Mouse (Mus musculus): ENCODE results near the gene Spib.

Spib gene

DNA sequence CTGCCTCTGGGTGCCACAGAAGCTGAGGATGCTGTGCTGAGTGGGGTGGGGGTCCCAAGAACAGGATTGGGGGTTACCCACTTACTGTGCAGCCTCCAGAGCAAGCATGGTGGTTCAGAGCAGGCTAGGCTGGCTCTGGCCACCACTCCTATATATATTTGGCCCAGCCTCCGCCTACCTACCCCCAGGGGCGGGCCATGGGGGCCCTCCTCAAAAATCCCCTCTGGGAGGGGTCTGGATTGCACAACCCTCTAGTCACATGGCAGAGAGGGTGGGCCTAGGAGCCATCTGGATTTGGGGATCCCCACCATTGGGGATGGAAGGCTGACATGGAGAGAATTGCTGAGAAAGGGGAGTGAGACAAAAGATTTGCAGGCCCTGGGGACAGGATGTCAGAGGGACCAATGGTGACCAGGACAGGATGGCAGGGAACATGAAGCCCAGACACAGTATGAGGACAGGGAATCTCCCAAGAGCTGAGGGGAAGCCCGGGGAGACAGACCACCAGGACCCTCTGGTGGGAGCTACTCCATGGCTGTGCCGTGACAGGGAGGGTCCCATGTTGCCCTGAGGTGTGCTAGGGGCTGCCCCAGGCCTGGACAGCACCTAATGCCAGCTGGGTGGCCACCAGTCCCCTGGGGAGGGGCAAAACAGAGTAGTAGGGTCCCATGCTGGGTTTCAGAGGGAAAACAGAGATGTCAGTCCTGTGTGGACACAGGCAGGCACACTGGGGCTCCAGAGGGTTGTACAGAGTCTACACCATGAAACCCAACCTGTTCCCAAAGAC is at the start of gene Spib:
Gene Spib (minus strand): TSS at position 126 of the 787 bp plus-strand sequence.
- DNase-seq (ENCODE audit: low spot score), result no peak

DNA sequence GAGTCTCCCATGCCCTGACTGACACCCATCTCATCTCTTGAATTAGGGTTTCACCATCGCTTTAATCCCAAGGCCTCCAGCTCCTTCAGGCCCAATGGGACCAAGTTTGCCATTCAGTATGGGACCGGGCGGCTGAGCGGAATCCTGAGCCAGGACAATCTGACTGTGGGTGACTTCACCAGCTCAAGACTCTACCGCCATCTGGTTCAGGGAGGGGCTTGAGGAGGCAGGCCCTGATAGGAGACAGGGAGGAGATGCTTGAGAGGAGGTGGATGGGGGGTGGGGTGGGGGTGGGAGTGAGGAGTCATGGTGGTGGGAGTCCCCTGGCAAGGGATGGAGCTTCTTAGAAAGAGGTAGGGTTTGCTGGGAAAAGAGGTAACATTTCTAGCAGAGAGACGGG is 49.8 kb upstream of the Spib start:
- DNase-seq (ENCODE audit: low spot score), result no peak

DNA sequence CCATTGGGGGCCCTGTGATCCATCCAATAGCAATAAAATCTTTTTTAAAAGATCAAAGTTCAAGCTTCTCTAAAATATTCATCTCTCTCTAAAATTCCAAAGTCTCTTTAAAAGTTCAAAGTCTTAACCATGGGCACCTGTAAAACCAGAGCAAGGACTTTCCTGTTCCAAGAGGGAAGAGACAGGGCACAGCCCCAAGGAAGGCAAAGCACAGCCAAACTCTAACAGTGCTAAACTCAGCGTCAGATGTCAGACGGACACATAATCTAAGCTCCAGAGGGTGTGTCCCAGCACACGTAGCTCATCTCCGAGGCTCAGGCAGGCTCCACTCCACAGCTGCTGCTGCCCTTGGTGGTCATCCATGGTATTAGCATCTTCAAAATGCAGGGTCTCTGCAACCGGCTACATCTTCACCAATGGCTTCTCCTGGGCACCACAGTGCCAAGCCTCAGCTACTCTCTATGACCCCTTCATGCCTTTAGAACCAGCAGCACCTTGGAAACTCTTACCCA is 44.5 kb upstream of the Spib start:
- no peak for DNase-seq (ENCODE audit: low spot score)

DNA sequence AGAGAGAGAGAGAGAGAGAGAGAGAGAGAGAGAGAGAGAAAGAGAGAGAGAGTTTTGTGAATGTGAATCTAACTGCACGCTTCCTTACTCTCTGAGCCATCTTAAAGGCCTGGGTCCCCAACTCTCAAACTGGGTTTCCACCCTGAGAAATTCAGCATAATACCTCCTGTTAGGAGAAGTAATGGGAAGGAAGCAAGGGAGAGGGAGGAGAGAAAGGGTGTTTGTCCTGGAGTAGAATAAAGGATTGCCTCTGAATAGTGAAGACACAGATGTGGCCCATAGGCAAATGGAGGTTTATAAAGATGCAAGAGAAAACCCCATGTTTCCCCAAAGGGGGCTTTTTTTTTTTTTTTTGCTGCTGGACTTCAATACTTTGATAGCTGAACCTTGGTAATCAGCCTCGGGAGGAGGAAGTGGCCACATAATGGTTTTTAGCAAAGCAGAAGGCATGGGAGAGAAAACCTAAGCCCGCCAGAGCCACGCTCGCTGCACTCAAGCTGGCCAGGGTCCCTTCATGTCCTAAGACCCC is 41.1 kb upstream of the Spib start:
- DNase-seq (ENCODE audit: low spot score), result no peak

DNA sequence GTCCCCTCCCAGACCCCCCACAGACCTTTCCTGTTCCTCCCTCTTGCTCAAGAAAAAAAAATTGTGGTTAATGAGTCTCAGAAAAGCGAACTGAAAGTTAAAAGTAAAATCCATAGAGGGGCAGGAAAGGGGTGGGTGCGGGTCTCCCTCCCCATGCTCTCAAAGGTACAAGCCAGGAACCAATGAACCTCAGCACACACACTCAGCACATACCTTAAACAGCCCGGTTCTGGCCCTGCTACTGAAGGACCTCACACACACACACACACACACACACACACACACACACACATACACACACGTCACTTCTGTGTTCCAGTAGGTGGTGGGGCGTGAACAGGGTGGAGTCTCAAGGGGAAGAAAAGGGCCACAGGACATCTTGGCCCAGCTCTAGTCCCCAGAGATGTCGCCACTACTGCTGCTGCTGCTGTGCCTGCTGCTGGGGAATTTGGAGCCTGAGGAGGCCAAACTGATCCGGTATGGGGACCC is 40.4 kb upstream of the Spib start, which contains the start of gene Napsa:
Gene Napsa (plus strand): TSS at position 168 of the 489 bp plus-strand sequence.
- peak; percentile 81 for DNase-seq (ENCODE audit: low spot score)

DNA sequence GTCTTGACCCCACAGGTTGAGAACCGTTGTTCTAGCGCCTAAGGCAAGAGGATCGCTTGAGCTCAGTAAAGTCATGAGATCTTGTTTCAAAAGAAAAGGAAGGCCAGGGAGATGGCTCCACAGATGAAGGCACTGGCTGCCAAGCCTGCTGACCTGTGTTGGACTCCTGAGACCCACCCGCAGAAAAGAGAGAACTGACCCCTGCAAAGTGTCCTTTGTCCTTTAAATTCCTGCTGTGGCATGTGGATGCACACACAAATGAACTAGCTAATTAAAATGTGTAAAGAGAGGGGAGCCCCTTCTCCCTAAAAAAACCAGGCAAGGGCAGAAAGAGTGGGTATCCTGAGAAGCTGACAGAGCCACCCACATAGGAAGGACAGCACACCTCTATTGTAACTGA is 39.9 kb upstream of the Spib start:
- no peak for DNase-seq (ENCODE audit: low spot score)

DNA sequence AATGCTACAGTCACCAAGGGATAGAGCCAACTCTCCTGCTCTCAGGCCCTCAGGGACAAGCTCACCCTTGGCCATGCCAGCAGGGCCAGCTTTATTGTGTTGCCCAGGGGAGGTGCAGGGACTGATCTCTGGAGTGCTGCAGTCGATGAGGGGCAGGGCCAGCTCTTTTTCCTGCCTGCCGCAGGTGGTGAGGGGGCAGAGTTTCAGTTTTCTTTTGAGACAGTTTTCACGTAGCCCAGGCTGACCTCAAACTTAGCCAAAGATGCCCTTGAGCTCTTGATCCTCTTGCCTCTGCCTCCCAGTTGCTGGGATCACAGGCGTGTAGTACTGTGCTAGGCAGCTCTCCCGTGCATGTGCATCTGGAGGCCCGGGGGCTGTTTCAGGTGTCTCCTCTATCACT is 39.1 kb upstream of the Spib start:
- DNase-seq (ENCODE audit: low spot score), result no peak

DNA sequence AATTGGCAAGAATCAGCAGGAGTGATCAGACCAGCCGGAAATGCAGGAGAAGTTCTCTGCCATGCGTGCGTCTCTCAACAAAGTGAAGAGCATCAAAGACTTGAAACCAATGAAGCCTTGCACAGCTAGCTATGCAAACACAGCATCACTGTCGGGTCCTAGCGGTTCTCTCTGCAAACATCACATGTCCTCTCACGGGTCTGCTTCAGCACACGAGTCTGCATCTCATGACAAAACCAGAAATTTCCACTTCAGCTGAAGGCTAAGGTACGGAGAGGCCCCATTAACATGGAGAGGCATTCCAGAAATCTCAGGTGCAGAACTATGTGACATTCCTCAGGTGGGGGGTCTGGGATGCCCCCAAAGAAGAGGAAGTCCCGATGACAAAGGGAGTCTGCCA is 36.9 kb upstream of the Spib start:
- DNase-seq (ENCODE audit: low spot score), result no peak

DNA sequence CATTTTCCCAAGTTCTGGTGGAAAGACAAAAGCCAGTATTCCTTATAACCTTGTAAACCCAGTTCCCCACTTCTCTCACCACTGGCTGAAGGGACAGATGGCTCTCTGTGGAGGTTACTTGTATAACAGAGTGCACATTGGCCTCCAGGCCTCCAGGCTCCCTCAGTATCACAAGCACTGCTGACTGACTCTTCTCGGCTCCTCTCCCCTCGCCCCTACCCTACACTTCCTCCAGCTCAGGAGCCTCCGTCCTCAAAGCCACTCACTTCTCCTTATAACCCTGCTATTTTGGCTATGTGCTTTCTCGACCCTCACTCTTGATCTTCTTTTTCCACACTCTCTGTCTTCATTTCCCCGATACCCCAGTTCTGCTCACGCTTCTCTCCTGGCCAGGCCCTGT is 33.5 kb upstream of the Spib start:
- DNase-seq (ENCODE audit: low spot score), result no peak

DNA sequence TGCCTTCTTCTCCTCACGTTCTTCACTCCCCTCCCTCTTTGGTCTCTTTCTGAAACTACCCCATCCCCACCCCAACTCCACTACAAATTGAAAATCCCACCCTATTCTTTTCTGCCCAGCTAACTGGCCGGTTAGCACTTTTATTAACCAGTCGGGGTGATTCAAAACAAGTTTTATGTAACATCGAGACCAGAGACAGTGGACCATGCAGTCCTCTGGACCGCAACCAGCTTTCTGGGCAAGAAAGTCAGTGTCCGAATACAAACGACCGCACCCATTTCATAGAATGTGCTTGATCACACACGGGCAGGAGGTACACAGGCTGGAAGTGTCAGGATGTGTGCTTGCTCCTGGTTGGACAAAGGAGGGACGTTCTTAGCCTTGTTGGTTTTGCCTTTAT is 32.6 kb upstream of the Spib start:
- no peak for DNase-seq (ENCODE audit: low spot score)

DNA sequence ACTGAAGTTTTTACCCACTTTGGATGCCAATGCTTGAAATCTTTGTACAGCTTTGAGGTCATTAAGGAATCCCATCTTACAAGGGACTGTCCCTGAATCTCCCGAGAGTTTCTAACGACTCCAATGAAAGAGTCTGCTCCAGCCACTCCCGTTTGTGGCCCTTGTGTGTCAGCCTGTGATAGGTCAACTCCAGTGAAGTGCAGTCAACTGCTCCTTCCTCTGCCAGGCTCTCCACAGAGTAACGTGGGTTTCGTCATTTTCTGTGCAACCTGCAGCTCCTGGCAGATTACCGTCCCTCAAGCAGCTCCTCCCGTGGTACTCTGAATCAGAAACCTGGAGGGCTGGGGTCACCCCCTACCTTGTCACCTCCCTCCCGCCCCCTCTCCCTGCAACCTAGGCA is 31.4 kb upstream of the Spib start:
- DNase-seq (ENCODE audit: low spot score), result peak; percentile 61

DNA sequence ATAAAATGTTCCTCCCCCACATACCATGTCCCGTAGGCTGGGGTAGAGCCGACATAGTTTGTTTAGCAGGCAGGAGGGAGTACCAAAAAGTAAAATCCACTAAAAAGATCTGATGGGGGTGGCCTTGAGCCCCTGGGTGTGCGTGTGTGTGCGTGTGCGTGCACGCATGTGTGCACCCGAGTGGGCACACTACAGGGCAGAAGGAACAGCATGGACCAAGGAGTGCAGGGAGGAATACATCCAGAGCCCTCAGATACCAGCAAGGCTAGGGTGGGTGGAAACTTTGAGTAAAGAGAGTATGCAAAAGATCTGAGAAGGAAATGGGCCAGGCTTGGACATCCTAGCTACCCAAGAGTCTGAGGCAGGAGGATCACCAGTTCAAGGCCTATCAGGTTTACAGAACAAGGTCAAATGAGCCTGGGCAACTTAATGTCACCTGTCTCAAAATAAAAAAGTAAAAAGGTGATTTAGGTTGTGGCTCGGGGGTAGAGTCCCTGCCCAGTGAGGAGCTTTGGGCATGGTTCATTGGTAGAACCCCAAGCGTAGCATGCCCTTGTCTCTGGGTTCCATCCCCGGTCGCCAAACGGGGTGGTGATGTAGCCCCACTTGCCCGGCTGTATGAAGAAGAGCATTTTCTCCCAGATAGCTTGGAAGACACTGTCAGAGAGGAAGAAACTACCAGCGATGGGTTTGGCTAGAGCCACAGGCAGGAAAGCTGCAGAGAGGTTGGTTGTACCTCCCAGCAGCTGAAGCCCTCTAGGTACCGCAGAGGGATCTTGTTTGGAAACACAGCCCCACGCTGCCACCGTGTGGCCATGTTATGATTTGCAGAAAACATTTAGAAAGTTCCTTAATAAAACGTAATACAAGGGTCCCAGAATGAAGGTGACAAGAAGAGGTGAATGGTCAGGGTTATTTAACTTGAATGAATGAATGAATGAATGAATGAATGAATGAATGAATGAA is 28.8 kb upstream of the Spib start:
- DNase-seq (ENCODE audit: low spot score), result peak; percentile 81

DNA sequence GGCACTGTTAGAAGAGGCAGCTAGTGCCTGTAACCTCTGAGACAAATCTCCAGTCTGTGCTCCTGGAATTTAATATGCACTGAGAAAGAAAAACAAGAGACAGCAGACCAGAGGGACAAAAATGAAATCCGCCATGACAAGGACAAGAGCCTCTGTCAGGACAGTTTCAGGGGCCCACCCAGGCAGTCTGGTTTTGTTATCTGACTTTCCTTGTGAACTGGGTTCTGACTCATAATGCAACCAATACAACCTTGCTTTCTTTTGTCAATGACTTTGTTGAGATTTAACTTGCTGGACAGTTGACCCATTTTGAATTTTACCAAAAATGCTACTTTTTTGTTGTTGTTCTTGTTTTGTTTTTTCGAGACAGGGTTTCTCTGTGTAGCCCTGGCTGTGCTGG is 25.8 kb upstream of the Spib start:
- no peak for DNase-seq (ENCODE audit: low spot score)

DNA sequence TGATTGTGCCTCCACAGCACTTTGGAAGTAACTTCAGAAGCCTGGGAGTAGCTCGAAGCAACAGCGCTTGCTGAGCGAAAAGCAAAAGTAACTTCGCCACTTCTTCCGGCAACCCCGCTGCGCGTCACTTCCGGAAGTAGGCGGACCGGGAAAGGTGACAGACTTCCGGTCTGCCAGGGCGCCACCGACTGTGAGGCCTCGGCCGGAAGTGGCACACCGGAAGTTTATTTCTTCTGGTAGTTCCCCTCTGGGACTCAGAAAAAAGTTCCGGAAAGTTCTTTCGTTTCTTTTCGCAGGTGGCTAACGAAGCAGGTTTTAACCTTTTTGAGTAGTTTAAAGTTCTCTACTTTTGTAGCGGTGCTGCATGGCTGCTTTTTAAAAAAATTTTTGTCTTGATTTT is 22.0 kb upstream of the Spib start, which contains the start of gene Nr1h2:
Gene Nr1h2 (minus strand): TSS at position 126 of the 400 bp plus-strand sequence.
- DNase-seq (ENCODE audit: low spot score), result peak; percentile 99

DNA sequence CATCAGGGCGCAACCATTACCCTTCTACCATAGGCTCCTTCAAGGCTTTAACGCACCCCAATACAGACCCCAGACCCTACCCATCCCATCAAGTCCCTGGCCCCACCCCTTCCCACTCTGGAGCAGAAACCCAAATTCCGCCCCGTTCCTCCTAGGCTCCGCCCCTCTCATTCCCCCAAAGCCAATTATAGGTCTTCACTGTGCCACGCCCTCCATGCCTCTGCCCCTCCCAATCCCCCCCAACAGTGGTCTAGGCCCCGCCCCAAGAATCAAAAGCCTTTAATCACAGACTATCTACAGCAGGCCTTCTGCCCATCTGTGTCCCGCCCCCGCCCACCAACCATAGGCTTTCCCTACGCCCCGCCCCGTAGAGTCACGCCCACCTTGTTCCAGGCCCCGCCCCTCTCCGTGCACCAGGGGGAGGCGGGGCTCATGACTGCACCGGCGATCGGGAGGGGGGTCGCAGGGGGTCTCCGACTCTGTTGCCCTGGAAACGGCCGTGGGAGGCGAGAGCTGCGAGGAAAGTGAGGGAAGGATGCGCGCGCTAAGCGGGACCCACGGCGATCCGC is 21.4 kb upstream of the Spib start:
- DNase-seq (ENCODE audit: low spot score), result peak; percentile 68

DNA sequence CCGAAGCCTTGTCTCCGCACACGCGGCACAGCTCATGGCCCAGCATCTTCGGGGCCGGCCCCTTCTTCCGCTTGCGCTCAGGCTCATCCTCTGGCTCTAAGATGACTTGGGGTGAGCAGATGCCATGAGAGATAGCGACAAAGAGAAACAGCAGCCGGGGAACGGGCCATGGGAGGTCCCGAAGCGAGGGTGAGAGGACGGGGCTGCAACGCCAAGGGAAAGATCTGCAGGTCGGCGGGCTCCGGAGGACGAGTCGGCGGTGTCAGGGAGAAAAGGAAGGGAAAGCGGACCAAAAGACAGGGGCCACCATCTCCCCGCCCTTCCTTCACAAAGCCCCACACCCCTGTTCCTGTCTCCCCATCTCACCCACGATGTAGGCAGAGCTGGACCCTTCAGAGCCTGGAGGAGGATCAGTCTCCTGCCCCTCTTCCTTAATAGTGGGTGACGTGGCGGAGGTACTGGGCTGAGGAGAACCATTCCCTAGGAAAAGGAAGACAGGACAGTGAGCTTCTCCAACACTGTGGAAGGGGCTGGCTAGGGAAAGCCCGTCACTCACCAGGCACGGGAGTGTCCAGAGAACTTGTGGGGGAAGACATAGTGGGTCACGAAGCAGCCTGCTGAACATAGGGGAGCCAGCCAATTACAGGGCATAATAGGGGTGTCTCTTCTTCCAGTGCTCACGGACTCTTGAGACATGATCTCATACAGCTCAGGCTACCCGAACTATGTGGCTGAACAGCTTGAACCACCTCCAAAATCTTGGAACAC is 20.5 kb upstream of the Spib start:
- DNase-seq (ENCODE audit: low spot score), result no peak

DNA sequence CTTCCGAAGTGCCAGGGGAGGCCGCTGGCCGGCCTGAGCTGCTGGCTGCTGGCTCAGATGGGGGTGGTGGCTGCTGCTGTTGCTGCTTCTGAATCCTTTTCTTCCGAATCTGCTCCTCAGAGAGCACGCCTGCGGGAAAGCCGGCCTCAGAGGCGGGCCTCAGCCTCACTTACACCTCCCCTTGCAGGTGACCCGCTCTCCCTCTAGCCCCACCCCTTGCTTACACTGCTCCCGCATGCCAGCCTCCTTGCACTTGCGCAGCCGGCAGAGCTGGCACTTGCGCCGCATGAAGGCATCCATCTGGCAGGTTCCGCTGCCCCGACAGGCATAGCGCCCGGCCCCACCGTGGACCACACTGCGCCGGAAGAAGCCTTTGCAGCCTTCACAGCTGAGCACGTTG is 19.9 kb upstream of the Spib start:
- DNase-seq (ENCODE audit: low spot score), result no peak

DNA sequence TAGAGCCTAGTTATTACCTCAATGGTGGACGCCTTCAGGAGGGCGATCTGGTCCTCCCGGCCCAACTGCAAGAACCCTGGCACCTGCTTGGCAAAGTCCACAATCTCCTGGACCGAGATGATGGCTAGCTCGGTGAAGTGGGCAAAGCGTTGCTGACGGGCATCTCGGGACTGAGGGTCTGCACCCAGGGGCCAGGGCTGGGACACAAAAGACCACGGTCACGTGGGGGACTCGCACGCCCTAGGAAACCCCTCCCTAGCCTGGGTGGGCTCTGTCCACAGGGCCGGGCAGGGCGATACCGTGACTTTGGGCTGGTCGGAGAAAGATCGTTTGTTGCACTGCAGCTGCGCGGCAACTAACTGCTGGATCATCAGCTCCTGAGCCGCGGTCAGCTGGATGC is 19.4 kb upstream of the Spib start:
- DNase-seq (ENCODE audit: low spot score), result no peak

DNA sequence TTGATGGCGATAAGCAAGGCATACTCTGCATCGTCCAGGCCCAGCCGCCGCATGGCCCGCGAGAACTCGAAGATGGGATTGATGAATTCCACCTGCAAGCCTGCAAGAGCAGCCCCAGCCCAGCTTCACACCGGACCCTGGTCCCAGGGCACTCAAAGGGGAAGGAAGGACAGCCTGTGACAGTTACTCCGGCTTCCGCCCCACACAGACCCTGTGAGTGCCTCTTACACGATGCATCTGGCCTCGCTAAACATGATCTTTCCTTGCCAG is 18.5 kb upstream of the Spib start:
- no peak for DNase-seq (ENCODE audit: low spot score)

DNA sequence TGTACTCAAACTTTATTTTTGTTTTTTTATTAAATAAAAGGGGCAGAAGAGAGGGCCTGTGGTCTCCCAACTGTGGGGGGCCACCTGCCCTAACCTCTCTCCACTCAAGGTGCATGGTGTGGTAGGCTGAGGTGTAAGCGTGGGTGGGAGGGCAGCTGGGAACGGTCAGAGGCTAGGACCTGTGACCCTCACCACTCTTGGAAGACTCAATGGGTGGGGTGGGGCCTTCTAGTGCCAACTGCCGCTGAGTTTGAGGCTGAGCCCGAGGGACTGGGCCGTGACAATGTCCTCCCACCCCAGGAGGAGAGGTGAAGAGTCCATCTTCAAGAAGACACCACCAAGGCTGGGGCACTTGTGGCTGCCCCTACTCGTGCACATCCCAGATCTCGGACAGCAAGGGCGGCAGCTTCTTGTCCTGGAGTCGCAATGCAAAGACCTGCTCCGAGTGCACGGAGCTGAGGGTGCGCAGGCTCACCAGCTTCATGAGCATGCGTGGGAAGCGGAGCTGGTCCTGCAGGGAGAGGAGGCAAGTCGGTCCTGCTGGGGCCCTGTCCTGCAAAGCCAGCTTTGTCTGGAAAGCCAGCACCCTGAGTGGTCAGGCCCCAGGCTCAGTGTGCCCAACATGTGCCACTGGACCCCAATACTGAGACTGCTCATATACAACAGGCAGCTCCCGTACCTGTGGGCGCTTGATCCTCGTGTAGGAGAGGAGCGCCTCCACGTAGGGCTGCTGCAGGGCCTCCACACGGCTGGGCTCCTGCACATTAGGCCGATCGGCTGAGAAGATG is 17.9 kb upstream of the Spib start:
- no peak for DNase-seq (ENCODE audit: low spot score)

Data from lung, postnatal 25 days (tissue).